Mouse (Mus musculus): ENCODE results near the gene Gipr. TPM values are rescaled to one million over a fixed set of nuclear protein-coding genes. Genes with fewer than 3 reads are reported as not detected.

Gene Gipr
- polyA plus RNA-seq, 1 experiment from 2014 or later: 0.36 TPM

DNA sequence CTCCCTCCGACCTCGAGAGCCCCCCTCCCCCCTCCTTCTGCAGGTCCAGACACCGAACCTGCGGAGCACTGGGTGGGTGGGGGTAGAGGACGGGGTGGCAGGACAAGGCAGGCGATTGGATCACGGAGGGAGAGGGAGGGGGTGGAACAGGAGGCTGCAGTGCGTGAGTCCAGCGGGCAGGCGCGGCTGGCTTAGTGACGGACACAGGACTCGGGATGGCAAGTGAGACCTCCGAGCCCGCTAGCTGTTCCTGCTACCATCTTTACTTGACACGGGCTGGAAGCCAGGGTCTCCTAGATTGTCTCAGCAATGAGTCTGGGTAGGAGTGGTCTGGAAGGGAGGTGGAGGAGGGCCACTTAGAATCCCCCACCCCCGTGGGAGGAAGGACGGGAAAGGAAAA lies 12.1 kb upstream of the Gipr start:
- WGBS (ENCODE audit: insufficient replicate concordance): 11% methylated on average over 18 of the region's 18 CpGs
- Histone ChIP-seq H3K27ac (replicated peaks) (no peak overlapping the region), H3K36me3 (replicated peaks) (no peaks in the 10 kb centered on the region), H3K4me2 (no peak overlapping the region), H3K9ac (no peak overlapping the region), H3K4me3 (replicated peaks) (no peak overlapping the region), H3K27me3 (peaks cover 83% of the 10 kb centered on the region), H3K9me3 (replicated peaks) (0 out of 2 replicates have a peak, but pooled peaks cover 4% of the 10 kb centered on the region), H3K4me1 (replicated peaks) (peaks cover 54% of the 10 kb centered on the region)
- ATAC-seq (ENCODE audit: insufficient read depth): no peak

DNA sequence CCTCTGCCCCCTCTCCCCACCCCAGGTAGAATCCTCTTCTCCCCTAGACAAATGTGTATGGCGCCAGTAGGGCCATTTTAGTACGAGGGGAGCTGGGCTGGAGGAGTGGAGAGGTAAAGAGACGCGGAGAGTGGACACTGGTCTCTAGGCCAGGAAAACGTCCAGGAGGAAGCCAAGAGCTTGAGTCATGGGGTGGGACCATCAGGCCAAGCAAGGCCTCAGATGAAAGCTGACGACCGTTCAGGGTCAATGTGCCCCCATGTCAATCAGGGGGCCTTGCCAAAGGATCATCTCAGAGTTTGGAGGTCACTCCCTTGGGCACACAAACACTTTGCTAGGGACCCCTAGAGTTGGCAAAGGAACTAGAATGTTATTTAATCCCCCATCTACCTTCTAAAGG lies 11.3 kb upstream of the Gipr start:
- no peaks in the 10 kb centered on the region for H3K36me3 ChIP-seq (replicated peaks)
- no peak overlapping the region for H3K27ac ChIP-seq (replicated peaks)
- H3K27me3 ChIP-seq: peaks cover 91% of the 10 kb centered on the region
- 60% methylated on average over 7 of the region's 7 CpGs for WGBS (ENCODE audit: insufficient replicate concordance)
- ATAC-seq (ENCODE audit: insufficient read depth): no peak
- no peak overlapping the region for H3K4me2 ChIP-seq
- H3K9me3 ChIP-seq (replicated peaks): 0 out of 2 replicates have a peak, but pooled peaks cover 4% of the 10 kb centered on the region
- no peak overlapping the region for H3K4me3 ChIP-seq (replicated peaks)
- H3K4me1 ChIP-seq (replicated peaks): peaks cover 61% of the 10 kb centered on the region
- no peak overlapping the region for H3K9ac ChIP-seq

GRCm38 (mm10) chr7:19176516-19176947 lies 10.6 kb upstream of the Gipr start:
- Histone ChIP-seq H3K9ac (no peak overlapping the region), H3K27me3 (peaks cover 96% of the 10 kb centered on the region), H3K4me1 (replicated peaks) (peaks cover 62% of the 10 kb centered on the region), H3K4me3 (replicated peaks) (no peak overlapping the region), H3K27ac (replicated peaks) (no peak overlapping the region), H3K4me2 (0 out of 2 replicates have a peak overlapping the region, but pooled peaks have one; percentile 4), H3K9me3 (replicated peaks) (0 out of 2 replicates have a peak, but pooled peaks cover 4% of the 10 kb centered on the region), H3K36me3 (replicated peaks) (no peaks in the 10 kb centered on the region)
- WGBS (ENCODE audit: insufficient replicate concordance): 10% methylated on average over 21 of the region's 21 CpGs
- no peak for ATAC-seq (ENCODE audit: insufficient read depth)

DNA sequence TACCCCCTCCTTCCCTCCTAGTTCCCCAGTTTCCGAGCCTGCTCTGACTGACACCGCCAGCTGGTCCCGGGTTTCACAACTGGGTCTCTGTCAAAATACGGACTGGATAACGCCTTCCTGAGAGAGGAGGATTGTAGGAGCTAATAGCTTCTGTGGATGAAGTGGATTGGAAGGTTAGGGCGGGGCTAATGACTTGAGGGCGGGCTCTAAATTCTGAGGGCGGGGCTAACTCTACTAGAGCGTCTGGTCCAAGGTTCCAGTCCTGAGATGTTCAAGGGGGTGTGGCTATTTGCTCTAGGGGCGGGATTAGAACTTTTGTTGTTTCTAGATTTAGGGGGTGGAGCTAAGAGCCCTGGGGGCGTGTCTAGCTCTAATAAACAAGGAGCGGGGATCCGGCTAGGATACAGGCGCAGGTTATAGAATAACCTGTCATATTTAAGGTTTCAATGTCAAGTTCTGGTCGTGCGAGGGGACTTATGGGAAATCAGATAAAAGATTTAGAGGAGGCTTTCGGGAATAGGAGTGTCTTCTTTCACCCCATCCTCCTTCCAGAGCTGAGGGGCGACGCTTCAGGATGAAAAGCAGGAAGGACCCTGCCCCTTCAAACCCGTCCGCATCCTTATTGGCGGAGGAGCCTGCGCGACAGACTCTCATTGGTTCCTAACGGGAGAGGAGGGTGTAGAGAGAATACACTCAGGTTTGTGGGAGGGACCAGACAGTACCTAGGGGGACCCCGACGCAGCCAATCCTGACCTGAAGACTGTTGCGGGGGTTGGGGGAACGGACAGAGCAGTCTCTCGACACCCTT lies 10.0 kb upstream of the Gipr start, which contains the start of gene Eml2:
Gene Eml2, plus strand, starts transcription at position 714 of the 808 bp plus-strand sequence.
- peaks cover 56% of the 10 kb centered on the region for H3K4me1 ChIP-seq (replicated peaks)
- 4% methylated on average over 30 of the region's 30 CpGs for WGBS (ENCODE audit: insufficient replicate concordance)
- H3K4me3 ChIP-seq (replicated peaks): no peak within 1 kb of the TSS; the same call in 1 of the 2 replicates
- H3K36me3 ChIP-seq (replicated peaks): no peaks in the 10 kb centered on the region
- no peak for ATAC-seq (ENCODE audit: insufficient read depth)
- peaks cover 94% of the 10 kb centered on the region for H3K27me3 ChIP-seq
- 0 out of 2 replicates have a peak within 1 kb of the TSS, but pooled peaks have one; percentile 4 for H3K4me2 ChIP-seq
- H3K9me3 ChIP-seq (replicated peaks): 0 out of 2 replicates have a peak, but pooled peaks cover 4% of the 10 kb centered on the region
- H3K9ac ChIP-seq: no peak within 1 kb of the TSS
- no peak within 1 kb of the TSS for H3K27ac ChIP-seq (replicated peaks)

DNA sequence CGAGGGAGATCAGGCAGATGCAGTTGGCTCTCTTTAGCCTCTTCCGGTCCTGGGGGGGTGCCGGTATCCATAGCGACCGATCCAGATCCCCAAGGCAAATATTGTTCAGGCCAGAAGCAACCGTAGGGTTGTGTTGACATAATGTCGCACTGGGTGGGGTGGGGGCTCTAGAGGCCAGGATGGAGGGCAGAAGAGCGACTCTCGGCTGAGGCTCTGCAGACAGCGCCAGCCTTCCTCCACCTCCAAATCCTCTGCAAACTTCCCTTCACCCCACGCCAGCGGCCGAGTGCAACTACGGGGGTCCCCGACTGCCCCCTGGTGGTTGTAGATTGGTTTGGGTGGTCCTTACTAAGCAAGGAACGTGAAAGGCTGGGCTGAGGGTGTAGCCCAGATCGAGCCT lies 6.9 kb upstream of the Gipr start:
- no peak for ATAC-seq (ENCODE audit: insufficient read depth)
- 0 out of 2 replicates have a peak, but pooled peaks cover 4% of the 10 kb centered on the region for H3K9me3 ChIP-seq (replicated peaks)
- H3K4me1 ChIP-seq (replicated peaks): peaks cover 26% of the 10 kb centered on the region
- no peaks in the 10 kb centered on the region for H3K36me3 ChIP-seq (replicated peaks)
- peaks cover 87% of the 10 kb centered on the region for H3K27me3 ChIP-seq
- H3K9ac ChIP-seq: no peak overlapping the region
- 4% methylated on average over 17 of the region's 17 CpGs for WGBS (ENCODE audit: insufficient replicate concordance)
- H3K27ac ChIP-seq (replicated peaks): no peak overlapping the region
- H3K4me3 ChIP-seq (replicated peaks): 0 out of 2 replicates have a peak overlapping the region, but pooled peaks have one; percentile 15
- peak overlapping the region; percentile 44 for H3K4me2 ChIP-seq

DNA sequence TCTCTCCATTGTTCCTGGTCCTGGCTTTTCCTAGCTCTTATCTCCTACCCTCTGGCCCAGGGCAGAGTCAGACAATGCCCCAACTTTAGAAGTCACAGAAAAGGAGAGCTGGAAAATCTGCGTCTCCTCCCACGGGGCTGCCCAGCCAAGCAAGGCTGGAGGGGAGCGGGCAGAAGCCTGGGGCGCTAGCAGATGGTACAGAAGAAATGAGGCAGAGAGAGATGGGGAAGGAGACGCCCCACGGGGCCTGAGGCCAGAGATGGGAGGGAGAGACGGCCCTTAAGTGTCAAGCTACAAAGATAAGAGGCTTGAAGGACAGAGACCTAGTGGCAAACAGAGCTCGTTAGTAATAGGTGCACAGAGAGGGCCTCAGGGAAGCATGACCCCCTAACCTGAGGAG lies 5.9 kb upstream of the Gipr start:
- Histone ChIP-seq H3K4me2 (no peak overlapping the region), H3K27ac (replicated peaks) (no peak overlapping the region), H3K9me3 (replicated peaks) (0 out of 2 replicates have a peak, but pooled peaks cover 4% of the 10 kb centered on the region), H3K27me3 (peaks cover 87% of the 10 kb centered on the region), H3K9ac (no peak overlapping the region), H3K4me3 (replicated peaks) (no peak overlapping the region), H3K4me1 (replicated peaks) (peaks cover 23% of the 10 kb centered on the region), H3K36me3 (replicated peaks) (no peaks in the 10 kb centered on the region)
- ATAC-seq (ENCODE audit: insufficient read depth): no peak
- 27% methylated on average over 8 of the region's 8 CpGs for WGBS (ENCODE audit: insufficient replicate concordance)

DNA sequence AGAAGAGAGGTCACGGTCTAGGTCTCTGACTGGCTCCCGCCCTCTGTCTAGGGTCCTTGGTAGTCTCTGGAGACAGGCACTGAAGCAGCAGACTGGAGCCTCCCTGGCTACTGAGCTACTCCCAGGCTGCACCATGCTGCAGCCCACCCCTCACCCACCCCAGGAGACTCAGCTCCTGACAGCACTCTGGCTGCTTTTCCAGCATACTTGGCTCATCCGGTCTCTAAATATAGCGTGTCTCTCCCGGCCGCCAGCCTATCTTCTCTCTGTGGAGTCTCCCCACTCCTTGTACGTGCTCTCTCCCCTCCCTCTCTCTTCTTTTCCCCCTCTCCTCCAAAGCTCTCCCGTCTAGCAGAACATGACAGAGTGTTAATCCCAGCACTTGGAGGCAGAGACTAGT lies 4.2 kb upstream of the Gipr start:
- no peak for ATAC-seq (ENCODE audit: insufficient read depth)
- H3K27me3 ChIP-seq: peaks cover 85% of the 10 kb centered on the region

GRCm38 (mm10) chr7:19169506-19169905 lies 3.6 kb upstream of the Gipr start:
- H3K27me3 ChIP-seq: peaks cover 86% of the 10 kb centered on the region
- no peak overlapping the region for H3K4me2 ChIP-seq
- no peaks in the 10 kb centered on the region for H3K9me3 ChIP-seq (replicated peaks)
- peaks cover 31% of the 10 kb centered on the region for H3K4me1 ChIP-seq (replicated peaks)
- H3K9ac ChIP-seq: no peak overlapping the region
- no peak overlapping the region for H3K27ac ChIP-seq (replicated peaks)
- H3K4me3 ChIP-seq (replicated peaks): no peak overlapping the region
- no peaks in the 10 kb centered on the region for H3K36me3 ChIP-seq (replicated peaks)
- no peak for ATAC-seq (ENCODE audit: insufficient read depth)
- WGBS (ENCODE audit: insufficient replicate concordance): 41% methylated on average over 10 of the region's 10 CpGs

More for the DNA sequence above, 4.2 kb upstream of the Gipr start:
- Histone ChIP-seq H3K4me3 (replicated peaks) (no peak overlapping the region), H3K4me1 (replicated peaks) (peaks cover 25% of the 10 kb centered on the region), H3K9me3 (replicated peaks) (no peaks in the 10 kb centered on the region), H3K27ac (replicated peaks) (0 out of 2 replicates have a peak overlapping the region, but pooled peaks have one; percentile 15), H3K36me3 (replicated peaks) (no peaks in the 10 kb centered on the region), H3K4me2 (no peak overlapping the region), H3K9ac (no peak overlapping the region)
- 54% methylated on average over 8 of the region's 8 CpGs for WGBS (ENCODE audit: insufficient replicate concordance)

DNA sequence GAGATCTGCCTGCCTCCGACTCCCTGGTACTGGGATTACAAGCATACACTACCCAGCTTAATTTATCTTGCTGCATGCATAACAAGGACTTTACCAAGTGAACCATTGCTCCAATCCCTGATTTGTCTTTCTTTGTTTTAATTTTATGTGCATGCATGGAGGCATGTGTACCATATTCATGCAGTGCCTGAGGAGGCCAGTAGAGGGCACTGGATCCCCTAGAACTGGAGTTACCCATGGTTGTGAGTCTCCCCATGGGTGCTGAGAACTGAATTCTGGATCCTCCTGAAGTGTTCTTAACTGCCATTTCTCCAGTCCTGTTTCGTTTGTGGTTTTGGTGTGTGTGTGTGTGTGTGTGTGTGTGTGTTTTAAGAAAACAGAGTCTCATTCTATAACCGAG lies 1.1 kb upstream of the Gipr start:
- Histone ChIP-seq H3K4me2 (no peak overlapping the region), H3K4me3 (replicated peaks) (no peak overlapping the region), H3K9me3 (replicated peaks) (no peaks in the 10 kb centered on the region), H3K4me1 (replicated peaks) (peaks cover 30% of the 10 kb centered on the region), H3K27me3 (peaks cover 87% of the 10 kb centered on the region), H3K9ac (no peak overlapping the region), H3K36me3 (replicated peaks) (no peaks in the 10 kb centered on the region), H3K27ac (replicated peaks) (no peak overlapping the region)
- 62% methylated on average over 3 of the region's 3 CpGs for WGBS (ENCODE audit: insufficient replicate concordance)
- no peak for ATAC-seq (ENCODE audit: insufficient read depth)

GRCm38 (mm10) chr7:19164978-19165377 lies 949 bp downstream of the Gipr start:
- peaks cover 37% of the 10 kb centered on the region for H3K4me1 ChIP-seq (replicated peaks)
- WGBS (ENCODE audit: insufficient replicate concordance): 2% methylated on average over 13 of the region's 13 CpGs
- no peak overlapping the region for H3K27ac ChIP-seq (replicated peaks)
- H3K9ac ChIP-seq: no peak overlapping the region
- no peaks in the 10 kb centered on the region for H3K9me3 ChIP-seq (replicated peaks)
- ATAC-seq (ENCODE audit: insufficient read depth): 0 out of 2 replicates have a peak, but pooled peaks have one; percentile 37
- peak overlapping the region; percentile 4; the same call in 1 of the 2 replicates for H3K4me3 ChIP-seq (replicated peaks)
- no peaks in the 10 kb centered on the region for H3K36me3 ChIP-seq (replicated peaks)
- peaks cover 91% of the 10 kb centered on the region for H3K27me3 ChIP-seq
- peak overlapping the region; percentile 48 for H3K4me2 ChIP-seq

DNA sequence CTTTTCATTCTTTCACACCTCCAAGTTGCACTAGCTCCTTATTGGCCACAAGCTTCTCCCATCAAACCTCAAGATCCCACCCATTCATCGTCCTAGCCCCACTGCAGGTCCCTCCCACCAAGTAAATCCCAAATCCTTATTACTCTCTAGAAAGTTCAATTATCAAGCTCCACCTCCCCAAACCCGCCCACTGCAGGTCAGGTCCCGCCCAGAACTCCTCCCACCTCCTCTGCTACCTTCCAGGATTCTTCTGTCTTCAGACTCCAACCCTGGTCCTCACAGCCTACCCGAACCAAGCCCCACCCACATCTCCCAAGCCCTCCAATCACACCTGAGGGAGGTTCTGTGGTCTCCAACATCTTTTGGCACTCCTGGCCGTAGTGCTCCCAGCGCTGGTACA lies 1.7 kb downstream of the Gipr start:
- no peak overlapping the region for H3K27ac ChIP-seq (replicated peaks)
- H3K4me1 ChIP-seq (replicated peaks): peaks cover 42% of the 10 kb centered on the region
- H3K9ac ChIP-seq: no peak overlapping the region
- no peaks in the 10 kb centered on the region for H3K9me3 ChIP-seq (replicated peaks)
- 1% methylated on average over 6 of the region's 6 CpGs for WGBS (ENCODE audit: insufficient replicate concordance)
- peaks cover 91% of the 10 kb centered on the region for H3K27me3 ChIP-seq
- ATAC-seq (ENCODE audit: insufficient read depth): no peak
- peak overlapping the region; percentile 48 for H3K4me2 ChIP-seq
- H3K4me3 ChIP-seq (replicated peaks): no peak overlapping the region
- H3K36me3 ChIP-seq (replicated peaks): no peaks in the 10 kb centered on the region
